Mouse (Mus musculus): ENCODE measurements around the gene Lipt2.
A peak's percentile ranks its signal among the peaks of the same experiment; 100 is the strongest.

Gene Lipt2

GRCm38 (mm10) chr7:100148586-100148985 is 10.5 kb upstream of the Lipt2 start:
- Histone ChIP-seq H3K27me3 (ENCODE audit: insufficient read depth, low read length) (peaks cover 2% of the 10 kb centered on the region), H3K36me3 (ENCODE audit: insufficient read depth, low read length) (no peaks in the 10 kb centered on the region), H3K9me3 (ENCODE audit: low read length) (peaks cover 15% of the 10 kb centered on the region), H3K4me3 (replicated peaks; ENCODE audit: low read length) (no peak overlapping the region), H3K4me1 (replicated peaks; ENCODE audit: low read depth, low read length) (peaks cover 5% of the 10 kb centered on the region; the same call in 1 of the 2 replicates)
- TF ChIP-seq CTCF (conservative IDR thresholded peaks at IDR 0.05; ENCODE audit: low read length) = no peak
- no peak for TF ChIP-seq NANOG (IDR thresholded peaks at IDR 0.05; ENCODE audit: borderline replicate concordance, low read length)
- no peak for TF ChIP-seq POU5F1 (IDR thresholded peaks at IDR 0.05; ENCODE audit: borderline replicate concordance, low read length)

GRCm38 (mm10) chr7:100150086-100150485 is 9.0 kb upstream of the Lipt2 start:
- no peaks in the 10 kb centered on the region for H3K36me3 ChIP-seq (ENCODE audit: insufficient read depth, low read length)

GRCm38 (mm10) chr7:100150626-100151025 is 8.5 kb upstream of the Lipt2 start:
- H3K36me3 ChIP-seq (ENCODE audit: insufficient read depth, low read length) = no peaks in the 10 kb centered on the region
- TF ChIP-seq NANOG (IDR thresholded peaks at IDR 0.05; ENCODE audit: borderline replicate concordance, low read length) = no peak
- no peak for TF ChIP-seq POU5F1 (IDR thresholded peaks at IDR 0.05; ENCODE audit: borderline replicate concordance, low read length)
- no peak for TF ChIP-seq CTCF (conservative IDR thresholded peaks at IDR 0.05; ENCODE audit: low read length)
- peaks cover 5% of the 10 kb centered on the region; the same call in 1 of the 2 replicates for H3K4me1 ChIP-seq (replicated peaks; ENCODE audit: low read depth, low read length)
- H3K27me3 ChIP-seq (ENCODE audit: insufficient read depth, low read length) = peaks cover 2% of the 10 kb centered on the region
- H3K4me3 ChIP-seq (replicated peaks; ENCODE audit: low read length) = no peak overlapping the region
- H3K9me3 ChIP-seq (ENCODE audit: low read length) = no peaks in the 10 kb centered on the region

More at GRCm38 (mm10) chr7:100150086-100150485, 9.0 kb upstream of the Lipt2 start:
- H3K4me3 ChIP-seq (replicated peaks; ENCODE audit: low read length) = no peak overlapping the region
- H3K27me3 ChIP-seq (ENCODE audit: insufficient read depth, low read length) = peaks cover 2% of the 10 kb centered on the region
- H3K4me1 ChIP-seq (replicated peaks; ENCODE audit: low read depth, low read length) = peaks cover 5% of the 10 kb centered on the region; the same call in 1 of the 2 replicates
- no peak for TF ChIP-seq CTCF (conservative IDR thresholded peaks at IDR 0.05; ENCODE audit: low read length)
- TF ChIP-seq POU5F1 (IDR thresholded peaks at IDR 0.05; ENCODE audit: borderline replicate concordance, low read length) = no peak
- no peak for TF ChIP-seq NANOG (IDR thresholded peaks at IDR 0.05; ENCODE audit: borderline replicate concordance, low read length)
- H3K9me3 ChIP-seq (ENCODE audit: low read length) = peaks cover 5% of the 10 kb centered on the region

- Histone ChIP-seq H3K4me3 (replicated peaks; ENCODE audit: low read length) (no peak overlapping the region), H3K4me1 (replicated peaks; ENCODE audit: low read depth, low read length) (peaks cover 12% of the 10 kb centered on the region), H3K36me3 (ENCODE audit: insufficient read depth, low read length) (0 out of 2 replicates have a peak, but pooled peaks cover 6% of the 10 kb centered on the region), H3K27me3 (ENCODE audit: insufficient read depth, low read length) (peaks cover 6% of the 10 kb centered on the region; the same call in 1 of the 2 replicates), H3K9me3 (ENCODE audit: low read length) (no peaks in the 10 kb centered on the region)
- TF ChIP-seq POU5F1 (IDR thresholded peaks at IDR 0.05; ENCODE audit: borderline replicate concordance, low read length) (no peak), CTCF (conservative IDR thresholded peaks at IDR 0.05; ENCODE audit: low read length) (no peak), NANOG (IDR thresholded peaks at IDR 0.05; ENCODE audit: borderline replicate concordance, low read length) (no peak)
These were observed 1.4 kb upstream of the Lipt2 start for GRCm38 (mm10) chr7:100157669-100158068.

GRCm38 (mm10) chr7:100160006-100160405 is 929 bp downstream of the Lipt2 start:
- H3K27me3 ChIP-seq (ENCODE audit: insufficient read depth, low read length) = peaks cover 6% of the 10 kb centered on the region; the same call in 1 of the 2 replicates
- no peak for TF ChIP-seq CTCF (conservative IDR thresholded peaks at IDR 0.05; ENCODE audit: low read length)
- no peak for TF ChIP-seq NANOG (IDR thresholded peaks at IDR 0.05; ENCODE audit: borderline replicate concordance, low read length)
- no peak for TF ChIP-seq POU5F1 (IDR thresholded peaks at IDR 0.05; ENCODE audit: borderline replicate concordance, low read length)
- peak overlapping the region; percentile 97 for H3K4me3 ChIP-seq (replicated peaks; ENCODE audit: low read length)
- H3K4me1 ChIP-seq (replicated peaks; ENCODE audit: low read depth, low read length) = peaks cover 12% of the 10 kb centered on the region
- H3K36me3 ChIP-seq (ENCODE audit: insufficient read depth, low read length) = 0 out of 2 replicates have a peak, but pooled peaks cover 6% of the 10 kb centered on the region
- H3K9me3 ChIP-seq (ENCODE audit: low read length) = no peaks in the 10 kb centered on the region

GRCm38 (mm10) chr7:100163506-100163905 is 4.4 kb downstream of the Lipt2 start:
- Histone ChIP-seq H3K36me3 (ENCODE audit: insufficient read depth, low read length) (0 out of 2 replicates have a peak, but pooled peaks cover 6% of the 10 kb centered on the region), H3K4me1 (replicated peaks; ENCODE audit: low read depth, low read length) (peaks cover 12% of the 10 kb centered on the region), H3K27me3 (ENCODE audit: insufficient read depth, low read length) (no peaks in the 10 kb centered on the region), H3K4me3 (replicated peaks; ENCODE audit: low read length) (no peak overlapping the region), H3K9me3 (ENCODE audit: low read length) (no peaks in the 10 kb centered on the region)
- TF ChIP-seq CTCF (conservative IDR thresholded peaks at IDR 0.05; ENCODE audit: low read length) = no peak
- TF ChIP-seq POU5F1 (IDR thresholded peaks at IDR 0.05; ENCODE audit: borderline replicate concordance, low read length) = no peak
- TF ChIP-seq NANOG (IDR thresholded peaks at IDR 0.05; ENCODE audit: borderline replicate concordance, low read length) = no peak

- no peaks in the 10 kb centered on the region for H3K9me3 ChIP-seq (ENCODE audit: low read length)
- no peak for TF ChIP-seq POU5F1 (IDR thresholded peaks at IDR 0.05; ENCODE audit: borderline replicate concordance, low read length)
- no peak for TF ChIP-seq NANOG (IDR thresholded peaks at IDR 0.05; ENCODE audit: borderline replicate concordance, low read length)
- TF ChIP-seq CTCF (conservative IDR thresholded peaks at IDR 0.05; ENCODE audit: low read length) = no peak
- H3K4me1 ChIP-seq (replicated peaks; ENCODE audit: low read depth, low read length) = no peaks in the 10 kb centered on the region
- H3K27me3 ChIP-seq (ENCODE audit: insufficient read depth, low read length) = 0 out of 2 replicates have a peak, but pooled peaks cover 5% of the 10 kb centered on the region
- no peaks in the 10 kb centered on the region for H3K36me3 ChIP-seq (ENCODE audit: insufficient read depth, low read length)
- no peak overlapping the region for H3K4me3 ChIP-seq (replicated peaks; ENCODE audit: low read length)
These were observed 9.6 kb downstream of the Lipt2 start for GRCm38 (mm10) chr7:100168654-100169053.

GRCm38 (mm10) chr7:100170756-100171155 is 11.7 kb downstream of the Lipt2 start:
- Histone ChIP-seq H3K36me3 (ENCODE audit: insufficient read depth, low read length) (no peaks in the 10 kb centered on the region), H3K4me1 (replicated peaks; ENCODE audit: low read depth, low read length) (no peaks in the 10 kb centered on the region), H3K27me3 (ENCODE audit: insufficient read depth, low read length) (peaks cover 16% of the 10 kb centered on the region), H3K9me3 (ENCODE audit: low read length) (no peaks in the 10 kb centered on the region), H3K4me3 (replicated peaks; ENCODE audit: low read length) (no peak overlapping the region)
- no peak for TF ChIP-seq NANOG (IDR thresholded peaks at IDR 0.05; ENCODE audit: borderline replicate concordance, low read length)
- no peak for TF ChIP-seq POU5F1 (IDR thresholded peaks at IDR 0.05; ENCODE audit: borderline replicate concordance, low read length)
- TF ChIP-seq CTCF (conservative IDR thresholded peaks at IDR 0.05; ENCODE audit: low read length) = no peak

- H3K4me1 ChIP-seq (replicated peaks; ENCODE audit: low read depth, low read length) = peaks cover 18% of the 10 kb centered on the region
- no peak within 1 kb of the TSS for H3K4me3 ChIP-seq (replicated peaks; ENCODE audit: low read length)
- no peaks in the 10 kb centered on the region for H3K9me3 ChIP-seq (ENCODE audit: low read length)
- H3K36me3 ChIP-seq (ENCODE audit: insufficient read depth, low read length) = no peaks in the 10 kb centered on the region
- TF ChIP-seq CTCF (conservative IDR thresholded peaks at IDR 0.05; ENCODE audit: low read length) = no peak
- no peak for TF ChIP-seq NANOG (IDR thresholded peaks at IDR 0.05; ENCODE audit: borderline replicate concordance, low read length)
- no peak for TF ChIP-seq POU5F1 (IDR thresholded peaks at IDR 0.05; ENCODE audit: borderline replicate concordance, low read length)
- H3K27me3 ChIP-seq (ENCODE audit: insufficient read depth, low read length) = peaks cover 72% of the 10 kb centered on the region
These were observed 17.2 kb downstream of the Lipt2 start, which contains the start of gene Kcne3 for GRCm38 (mm10) chr7:100176269-100176668. Gene Kcne3, plus strand, starts transcription at chr7:100176502.

All from E14TG2a.4 (cell line).